ENCODE assay signal across 28 mouse cellular contexts in the genomic region with DNA sequence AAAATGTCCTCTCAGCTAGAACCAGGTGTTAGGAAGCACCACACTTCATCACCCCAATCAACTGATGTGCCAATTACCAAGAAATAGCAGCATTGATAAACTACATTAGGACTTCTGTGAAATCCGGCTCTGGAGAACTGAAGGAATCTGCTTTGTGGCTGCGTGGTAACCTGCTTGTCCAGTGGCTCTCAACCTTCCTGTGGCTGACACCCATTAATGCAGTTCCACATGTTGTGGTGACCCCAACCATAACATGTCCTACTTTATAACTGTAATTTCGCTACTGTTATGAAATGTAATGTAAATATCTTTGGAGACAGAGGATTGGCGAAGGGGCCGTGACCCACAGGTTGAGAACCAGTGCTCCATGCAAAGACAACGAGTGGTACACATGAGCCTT.
"Had no signal": no experiment of that assay in that cellular context is flagged by ENCODE, and none has a peak within 500 bp of the region (broad histone marks: within the 10 kb centered on the region; RNA-seq: fewer than 3 reads in every experiment).

No protein-coding gene starts in this region.

- H3K4me2 ChIP-seq: embryonic facial prominence, embryonic 12.5 days; embryonic facial prominence, embryonic 13.5 days; embryonic facial prominence, embryonic 15.5 days; forebrain, embryonic 12.5 days; forebrain, embryonic 13.5 days; forebrain, embryonic 15.5 days had no signal

- H3K27ac ChIP-seq: embryonic facial prominence, embryonic 10.5 days; embryonic facial prominence, embryonic 12.5 days; embryonic facial prominence, embryonic 13.5 days; embryonic facial prominence, embryonic 15.5 days; forebrain, embryonic 10.5 days; forebrain, embryonic 12.5 days; forebrain, embryonic 13.5 days; forebrain, embryonic 15.5 days; gastrocnemius, adult 2 months; heart, adult 2 months had no signal

- ATAC-seq: forebrain, embryonic 13.5 days; forebrain, embryonic 14.5 days; forebrain, embryonic 15.5 days; forebrain, embryonic 16.5 days; forebrain, postnatal 0 days had no signal

- H3K27me3 ChIP-seq: embryonic facial prominence, embryonic 12.5 days; embryonic facial prominence, embryonic 13.5 days; embryonic facial prominence, embryonic 15.5 days; forebrain, embryonic 12.5 days; forebrain, embryonic 13.5 days; forebrain, embryonic 15.5 days had no signal

- H3K36me3 ChIP-seq: embryonic facial prominence, embryonic 10.5 days; embryonic facial prominence, embryonic 12.5 days; embryonic facial prominence, embryonic 13.5 days; embryonic facial prominence, embryonic 15.5 days; forebrain, embryonic 10.5 days; forebrain, embryonic 12.5 days; forebrain, embryonic 15.5 days had no signal

- H3K9me3 ChIP-seq: embryonic facial prominence, embryonic 10.5 days; embryonic facial prominence, embryonic 12.5 days; embryonic facial prominence, embryonic 13.5 days; embryonic facial prominence, embryonic 15.5 days; forebrain, embryonic 12.5 days; forebrain, embryonic 15.5 days had no signal

- H3K9ac ChIP-seq: embryonic facial prominence, embryonic 12.5 days; embryonic facial prominence, embryonic 13.5 days; embryonic facial prominence, embryonic 15.5 days; forebrain, embryonic 12.5 days; forebrain, embryonic 13.5 days; forebrain, embryonic 15.5 days; forebrain, postnatal 0 days had no signal

- H3K4me1 ChIP-seq: embryonic facial prominence, embryonic 12.5 days; embryonic facial prominence, embryonic 13.5 days; embryonic facial prominence, embryonic 15.5 days had no signal

- H3K4me3 ChIP-seq: embryonic facial prominence, embryonic 10.5 days; embryonic facial prominence, embryonic 12.5 days; embryonic facial prominence, embryonic 13.5 days; embryonic facial prominence, embryonic 15.5 days; erythroblast, embryonic 14.5 days; forebrain, embryonic 10.5 days; forebrain, embryonic 12.5 days; forebrain, embryonic 13.5 days; forebrain, embryonic 15.5 days; gastrocnemius, adult 2 months; heart, adult 2 months had no signal

- DNase-seq: cerebellum, adult 2 months; cerebellum, adult 8-10 months; cerebellum, adult 9-10 months; cerebellum, adult 9-11 months; cerebellum, postnatal 10 days; cerebellum, postnatal 14 days; cerebellum, postnatal 25 days; cerebellum, postnatal 36 days; embryo, embryonic 11 days; forebrain, postnatal 0 days; gastrocnemius, adult 2 months; gastrocnemius, postnatal 10 days; gastrocnemius, postnatal 14 days; gastrocnemius, postnatal 25 days; gastrocnemius, postnatal 36 days; heart, adult 18-20 months; heart, adult 2 months had no signal
